Comparison of ENCODE assay signal across 8 mouse cellular contexts in genomic region chr9:24516575-24517139, GRCm38 (mm10). TPM values are rescaled to one million over a fixed set of nuclear protein-coding genes. Genes with fewer than 3 reads are reported as not detected.
A peak's percentile ranks its signal among the peaks of the same experiment; 100 is the strongest.
DNase-seq lines count a peak whose midpoint lies in the region; ATAC-seq and TF ChIP-seq lines count a peak whose summit lies in the region.

No protein-coding gene starts in this region.

- TF ChIP-seq EP300 in MEL (IDR thresholded peaks at IDR 0.05; ENCODE audit: low read depth in 1 of 2, low read length in 2 of 2) = no peak

- WGBS in limb, embryonic 10.5 days = 62% methylated on average over 10 of the region's 10 CpGs
- WGBS in midbrain, embryonic 16.5 days = 60% methylated on average over 10 of the region's 10 CpGs

- TF ChIP-seq RAD21 in MEL (IDR thresholded peaks at IDR 0.05; ENCODE audit: low read depth, low read length) = peak; percentile 94

- no peaks in the 10 kb centered on the region for H3K36me3 ChIP-seq in MEL (ENCODE audit: control insufficient read depth in 1 of 2, insufficient read depth in 2 of 2, low read length in 2 of 2)
- H3K36me3 ChIP-seq in limb, embryonic 10.5 days = no peaks in the 10 kb centered on the region
- H3K36me3 ChIP-seq in midbrain, embryonic 16.5 days (ENCODE audit: control insufficient read depth, insufficient read depth, low read length) = no peaks in the 10 kb centered on the region

- no peak overlapping the region for H3K4me2 ChIP-seq in midbrain, embryonic 16.5 days (ENCODE audit: low read length)

- no peaks in the 10 kb centered on the region for H3K4me1 ChIP-seq in MEL (ENCODE audit: control insufficient read depth in 1 of 2, insufficient read depth in 2 of 2, low read length in 2 of 2)
- H3K4me1 ChIP-seq in limb, embryonic 10.5 days = no peaks in the 10 kb centered on the region
- no peaks in the 10 kb centered on the region; the same call in 1 of the 2 replicates for H3K4me1 ChIP-seq in midbrain, embryonic 16.5 days (ENCODE audit: control insufficient read depth, insufficient read depth, low read length)

- peak; percentile 93 for ATAC-seq in midbrain, embryonic 16.5 days

- no peak for TF ChIP-seq POLR2A in MEL (IDR thresholded peaks at IDR 0.05; ENCODE audit: control insufficient read depth in 1 of 2, insufficient read depth in 1 of 2, low read depth in 1 of 2, low read length in 2 of 2, poor library complexity in 1 of 2)

- H3K79me2 ChIP-seq in MEL (ENCODE audit: control insufficient read depth, insufficient read depth, low read length, poor library complexity) = no peaks in the 10 kb centered on the region

- H3K27ac ChIP-seq in MEL (ENCODE audit: control insufficient read depth, low read depth, low read length) = no peak overlapping the region
- no peak overlapping the region for H3K27ac ChIP-seq in limb, embryonic 10.5 days
- no peak overlapping the region for H3K27ac ChIP-seq in midbrain, embryonic 16.5 days (ENCODE audit: low read length)

- DNase-seq in 3T3-L1 (ENCODE audit: low read depth, low spot score) (peak; percentile 76), MEL (ENCODE audit: low read depth, low spot score) (peak; percentile 61)
- DNase-seq in cerebellum, postnatal 14 days = peak; percentile 85 to 89
- peak; percentile 69 to 91 for DNase-seq in frontal cortex, postnatal 36 days (ENCODE audit: low spot score in 2 of 2)
- peak; percentile 60 for DNase-seq in kidney, adult 9 months
- peak; percentile 52 for DNase-seq in limb, embryonic 10.5 days (ENCODE audit: low spot score)
- DNase-seq in spleen, postnatal 36 days (ENCODE audit: low spot score in 2 of 2) = peak; percentile 41 to 42

- no peaks in the 10 kb centered on the region for H3K9me3 ChIP-seq in MEL (replicated peaks; ENCODE audit: insufficient read depth, low read length)
- H3K9me3 ChIP-seq in limb, embryonic 10.5 days (replicated peaks) = no peaks in the 10 kb centered on the region
- no peaks in the 10 kb centered on the region for H3K9me3 ChIP-seq in midbrain, embryonic 16.5 days (replicated peaks; ENCODE audit: control insufficient read depth, low read length, poor library complexity, severe bottlenecking)

- peak; percentile 78 to 93 (median 78) for TF ChIP-seq CTCF in MEL (IDR thresholded peaks at IDR 0.05 in 2 of 3, conservative IDR thresholded peaks at IDR 0.05 in 1 of 3; ENCODE audit: control insufficient read depth in 1 of 3, insufficient read depth in 1 of 3, low read depth in 2 of 3, low read length in 3 of 3, poor library complexity in 1 of 3, severe bottlenecking in 1 of 3)

- no peaks in the 10 kb centered on the region for H3K27me3 ChIP-seq in MEL (ENCODE audit: control insufficient read depth in 1 of 2, insufficient read depth in 2 of 2, low read length in 2 of 2)
- no peaks in the 10 kb centered on the region for H3K27me3 ChIP-seq in limb, embryonic 10.5 days (ENCODE audit: low read depth, poor library complexity, severe bottlenecking)
- H3K27me3 ChIP-seq in midbrain, embryonic 16.5 days (ENCODE audit: control insufficient read depth, insufficient read depth, low read depth, low read length) = no peaks in the 10 kb centered on the region

- H3K9ac ChIP-seq in MEL (ENCODE audit: control insufficient read depth, low read depth, low read length, poor library complexity, severe bottlenecking) = no peak overlapping the region
- no peak overlapping the region for H3K9ac ChIP-seq in midbrain, embryonic 16.5 days (ENCODE audit: low read depth, low read length)

- no peak overlapping the region for H3K4me3 ChIP-seq in MEL (ENCODE audit: control insufficient read depth in 1 of 2, insufficient read depth in 1 of 2, low read depth in 2 of 2, low read length in 2 of 2)
- no peak overlapping the region for H3K4me3 ChIP-seq in limb, embryonic 10.5 days
- no peak overlapping the region for H3K4me3 ChIP-seq in midbrain, embryonic 16.5 days (ENCODE audit: low read depth, low read length)

TF ChIP-seq in MEL, 35 proteins besides CTCF, POLR2A, EP300 and RAD21:
- TF ChIP-seq MYB (IDR thresholded peaks at IDR 0.05; ENCODE audit: low read depth, low read length) = no peak
- TF ChIP-seq POLR2AphosphoS5 (IDR thresholded peaks at IDR 0.05; ENCODE audit: borderline replicate concordance, low read depth, low read length) = no peak
- no peak for TF ChIP-seq ZMIZ1 (IDR thresholded peaks at IDR 0.05; ENCODE audit: low read depth, low read length)
- no peak for TF ChIP-seq BHLHE40 (IDR thresholded peaks at IDR 0.05; ENCODE audit: borderline replicate concordance, low read depth, low read length)
- TF ChIP-seq JUND (IDR thresholded peaks at IDR 0.05; ENCODE audit: low read depth, low read length) = no peak
- TF ChIP-seq ZKSCAN1 (IDR thresholded peaks at IDR 0.05; ENCODE audit: low read depth, low read length) = no peak
- no peak for TF ChIP-seq MEF2A (IDR thresholded peaks at IDR 0.05; ENCODE audit: extremely low read depth, insufficient replicate concordance, low read depth, low read length, poor library complexity, severe bottlenecking)
- peak; percentile 99 for TF ChIP-seq SMC3 (IDR thresholded peaks at IDR 0.05; ENCODE audit: low read depth, low read length)
- peak; percentile 93 for TF ChIP-seq ZC3H11A (IDR thresholded peaks at IDR 0.05; ENCODE audit: low read depth, low read length)
TF ChIP-seq in MEL: peak in this region for 2.

RNA-seq across cellular contexts. Expression of gene Dpy19l1, which starts 13.7 kb away (rescaled TPM):
- 35.3 TPM in 2 replicates for total RNA-seq in MEL (2012; rRNA removed)
- 10 to 100 TPM; 26.9 to 71.6 TPM for polyA plus RNA-seq in MEL (2012; ENCODE audit: insufficient read depth in 1 of 2, insufficient read length in 2 of 2, low read depth in 1 of 2, low replicate concordance in 2 of 2, missing spikeins in 1 of 2)
- polyA plus RNA-seq in limb, embryonic 10.5 days (2016; fragmentation: Nextera tagmentation; extraction: Ambion mirVana) = 8.6 and 9.7 TPM in 2 replicates
- polyA plus RNA-seq in midbrain, embryonic 16.5 days (2015; fragmentation: Nextera tagmentation; extraction: Ambion mirVana) = 6.4 and 7.6 TPM in 2 replicates
